Mouse (Mus musculus) left cerebral cortex, adult 11 months (tissue): Measurements from ENCODE around the gene Syn3.

Source experiments
- DNase-seq: peaks from one replicate; pipeline ENCODE4 v3.0.0; 2022; ENCODE audit warnings: low spot score

Syn3 gene

GRCm38 (mm10) chr10:86307235-86307634, 191.5 kb downstream of the Syn3 start:
- DNase-seq: no peak

DNA sequence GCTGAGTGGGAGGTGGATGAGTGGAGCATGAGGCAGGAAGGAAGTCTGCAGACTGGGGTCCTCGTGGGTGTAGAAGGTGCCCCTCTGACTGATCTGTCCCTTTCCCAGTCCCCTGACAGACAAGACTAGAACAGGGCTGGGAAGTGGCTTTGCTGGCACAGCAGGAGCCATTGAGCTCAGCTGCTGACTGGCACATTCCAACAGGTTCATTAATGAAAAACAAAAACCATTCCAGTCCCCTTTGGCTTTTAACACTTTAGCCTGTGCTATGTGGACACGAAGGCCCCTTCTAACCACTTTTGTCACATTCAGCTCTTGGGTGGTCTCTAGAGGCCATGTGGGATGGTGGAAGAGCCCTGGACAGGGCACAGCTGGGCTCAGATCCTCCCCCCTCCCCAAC, 194.1 kb downstream of the Syn3 start:
- DNase-seq: no peak

DNA sequence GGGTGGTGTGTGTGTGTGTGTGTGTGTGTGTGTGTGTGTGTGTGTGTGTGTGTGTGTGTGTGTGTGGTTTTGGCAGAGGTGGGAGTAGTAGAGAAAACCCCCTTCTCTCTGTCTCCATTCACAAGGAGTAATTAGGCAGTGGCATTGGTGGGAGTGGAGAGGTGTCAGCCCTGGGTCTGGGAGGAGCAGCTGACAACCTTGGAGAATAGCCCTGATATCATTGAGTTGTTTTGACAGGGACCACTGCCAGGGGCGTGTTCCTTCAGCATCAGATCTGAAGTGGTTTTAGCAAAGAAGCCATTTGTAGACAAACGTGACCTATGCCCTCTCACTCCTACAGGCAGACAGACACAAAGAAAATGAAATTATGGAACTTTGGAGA, 195.2 kb downstream of the Syn3 start:
- DNase-seq: no peak

- DNase-seq: peak; percentile 60
Measured at GRCm38 (mm10) chr10:86302761-86303494, 195.8 kb downstream of the Syn3 start.

GRCm38 (mm10) chr10:86302318-86302648, 196.4 kb downstream of the Syn3 start:
- no peak for DNase-seq

- no peak for DNase-seq
Measured at GRCm38 (mm10) chr10:86301593-86302317, 196.9 kb downstream of the Syn3 start.

DNA sequence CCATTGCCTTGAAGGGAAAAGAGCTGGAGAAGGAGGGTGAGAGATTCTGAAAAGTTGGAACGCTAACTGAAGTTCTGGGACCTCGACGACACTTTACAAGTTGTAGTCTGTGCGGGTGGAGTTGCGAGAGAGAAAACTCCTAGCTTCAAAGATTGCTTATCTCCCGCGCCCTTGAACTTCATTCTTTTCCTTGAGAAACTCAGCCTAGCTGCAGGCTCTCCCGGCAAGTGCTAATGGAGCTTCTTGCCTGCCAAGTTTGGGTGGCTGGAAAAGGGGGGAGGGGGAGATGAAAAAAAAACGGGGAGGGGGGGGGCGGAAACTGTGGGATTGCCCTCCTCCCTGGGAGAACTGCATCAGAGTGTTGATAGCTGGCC, 197.6 kb downstream of the Syn3 start:
- no peak for DNase-seq

GRCm38 (mm10) chr10:86300293-86301116, 198.2 kb downstream of the Syn3 start, which contains the start of gene Timp3:
Timp3 (plus strand) TSS chr10:86300372.
- DNase-seq: no peak

DNA sequence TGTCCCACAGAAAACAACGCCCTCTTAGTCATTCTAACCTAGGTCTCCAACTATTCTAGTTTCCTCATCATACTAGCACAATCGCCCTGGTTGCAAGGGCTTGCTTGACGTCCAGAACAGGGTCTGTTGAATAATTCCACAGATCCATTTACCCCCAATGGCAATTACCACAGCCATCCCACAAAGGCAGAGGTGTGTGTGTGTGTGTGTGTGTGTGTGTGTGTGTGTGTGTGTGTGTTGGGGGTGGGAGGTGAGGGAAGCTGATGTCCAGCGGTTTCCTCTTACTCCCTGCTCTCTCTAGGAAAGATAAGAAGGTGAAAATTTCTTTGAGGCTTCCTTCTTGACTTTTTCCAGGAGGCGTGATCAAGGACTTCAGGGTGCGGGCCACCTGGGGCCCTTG, 198.9 kb downstream of the Syn3 start:
- DNase-seq: no peak

- DNase-seq: no peak
Measured at GRCm38 (mm10) chr10:86298326-86298725, 200.4 kb downstream of the Syn3 start.

DNA sequence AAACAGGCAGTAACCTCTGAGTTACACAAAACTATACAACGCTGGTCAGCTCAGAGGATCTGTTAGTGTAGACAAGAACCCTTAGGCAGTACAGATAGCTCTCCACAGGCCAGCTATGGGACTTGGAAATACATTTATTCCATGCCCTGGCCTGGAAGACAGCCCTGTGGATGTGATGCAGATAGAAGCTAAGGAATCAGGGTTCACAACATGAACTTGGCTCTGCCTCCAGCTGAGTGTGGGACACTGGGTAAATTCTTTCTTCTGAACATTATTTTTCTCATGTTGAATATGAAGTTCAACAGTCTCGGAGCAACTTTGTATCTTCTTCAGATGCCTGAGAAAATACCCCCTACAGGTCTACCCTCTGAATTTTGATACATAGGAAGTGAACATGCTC, 201.4 kb downstream of the Syn3 start:
- no peak for DNase-seq

GRCm38 (mm10) chr10:86296111-86296510, 202.6 kb downstream of the Syn3 start:
- DNase-seq: peak; percentile 47

DNA sequence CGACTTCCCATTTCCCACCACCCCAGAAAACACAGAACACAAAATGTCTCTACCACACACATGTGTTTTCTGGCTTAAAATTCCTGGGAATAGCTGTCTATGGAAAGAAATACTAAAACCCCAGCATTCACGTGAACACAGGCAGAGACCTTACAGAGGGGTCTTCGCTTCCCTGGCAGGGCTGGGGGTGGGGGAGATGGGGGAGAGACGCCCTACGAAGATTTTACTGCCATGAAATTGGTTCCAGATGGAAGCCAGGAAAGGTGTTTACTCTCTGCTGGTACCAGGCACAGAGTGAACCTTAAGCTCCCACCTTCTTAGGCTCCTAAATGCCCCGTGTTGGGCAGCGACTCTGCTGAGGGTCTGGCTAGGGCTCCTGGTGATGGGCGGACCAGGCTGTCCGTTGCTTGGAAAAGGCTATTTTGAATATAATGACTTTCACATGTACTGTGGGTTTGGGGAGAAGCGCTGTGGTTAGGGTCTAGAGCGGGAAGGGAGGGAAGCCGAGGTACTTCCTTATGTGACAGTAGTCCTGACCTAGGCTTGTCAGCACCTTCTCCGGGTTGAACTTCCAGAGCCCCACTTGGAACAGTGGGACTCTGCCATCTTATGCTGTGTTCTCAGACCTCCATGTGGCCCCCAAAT, 203.1 kb downstream of the Syn3 start:
- no peak for DNase-seq

- no peak for DNase-seq
Measured at GRCm38 (mm10) chr10:86294599-86295365, 203.9 kb downstream of the Syn3 start.

DNA sequence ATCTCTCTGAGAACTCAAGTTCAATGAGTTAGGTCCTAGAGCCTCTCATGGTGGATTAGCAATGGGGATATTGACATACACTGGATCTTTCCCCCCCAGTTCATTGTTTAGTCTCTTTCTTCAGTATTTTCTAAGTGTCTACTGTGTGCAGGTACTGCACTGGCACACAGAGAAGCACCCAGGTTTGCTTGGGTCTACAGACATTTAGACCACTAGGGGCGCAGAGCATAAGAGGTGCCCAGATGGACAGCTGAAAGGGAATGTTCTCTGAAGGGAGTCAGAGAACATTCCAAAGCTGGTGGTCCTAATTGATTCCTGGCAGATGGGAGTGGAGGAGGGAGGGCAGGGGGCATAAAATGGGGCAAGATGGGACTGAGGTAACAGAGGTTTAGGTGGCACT, 204.8 kb downstream of the Syn3 start:
- DNase-seq: no peak

DNA sequence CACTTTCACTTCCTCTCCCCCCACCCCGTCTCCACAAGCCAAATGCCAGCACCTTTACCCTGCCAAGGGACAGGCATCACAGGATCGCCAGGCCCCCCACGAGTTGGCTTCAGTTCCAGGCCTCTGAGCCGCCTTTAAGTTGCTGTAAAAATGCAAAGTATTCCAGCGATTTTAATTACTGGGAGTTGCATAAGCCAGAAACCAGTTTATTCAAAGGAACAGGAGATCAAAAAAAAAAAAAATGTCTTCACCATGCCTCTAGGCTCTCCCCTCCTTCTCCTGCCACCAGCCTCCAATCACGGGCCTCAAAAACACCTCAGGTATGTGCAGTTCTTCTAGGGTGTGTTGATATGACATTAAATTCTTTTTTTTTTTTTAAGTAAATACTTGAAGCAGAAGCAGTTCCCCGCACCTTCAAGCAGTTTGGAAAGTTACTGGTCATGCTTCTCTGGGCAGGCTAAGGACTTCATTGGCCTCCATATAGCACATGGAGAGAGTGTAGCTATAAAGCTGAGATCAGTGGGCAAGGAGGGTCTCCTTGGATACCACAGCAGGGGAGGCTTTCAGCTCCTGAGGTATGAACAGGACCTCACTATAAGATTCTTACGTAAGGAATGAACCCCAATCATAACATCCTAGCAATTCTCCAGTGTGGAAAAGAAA, 208.5 kb downstream of the Syn3 start:
- no peak for DNase-seq

DNA sequence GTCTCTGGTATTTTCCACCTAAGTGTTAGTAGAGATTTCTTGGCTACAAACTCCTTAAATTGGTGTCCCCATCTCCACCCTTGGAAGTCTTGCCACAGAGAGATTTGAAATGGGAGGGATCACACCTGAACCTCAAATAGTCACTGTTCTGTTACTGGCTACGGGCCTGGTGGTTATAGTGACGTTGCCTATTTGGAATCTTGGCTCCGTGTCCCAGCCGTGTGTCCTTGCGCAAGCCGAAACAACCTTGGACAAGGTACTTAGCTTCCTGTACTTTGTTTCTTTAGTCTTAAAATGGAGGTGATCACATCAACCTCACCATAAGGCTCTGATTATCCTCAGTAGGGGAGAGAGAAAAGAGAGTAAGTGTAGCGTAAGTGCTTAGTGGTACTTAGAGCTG, 212.2 kb downstream of the Syn3 start:
- DNase-seq: no peak

GRCm38 (mm10) chr10:86281238-86281637, 217.5 kb downstream of the Syn3 start:
- no peak for DNase-seq

- DNase-seq: no peak
Measured at GRCm38 (mm10) chr10:86279579-86280168, 219.0 kb downstream of the Syn3 start.

- no peak for DNase-seq
Measured at GRCm38 (mm10) chr10:86278481-86278880, 220.2 kb downstream of the Syn3 start.

GRCm38 (mm10) chr10:86277327-86277726, 221.4 kb downstream of the Syn3 start:
- no peak for DNase-seq
